Mouse (Mus musculus): ENCODE results near the gene Ddn.

The Ddn gene

GRCm38 (mm10) chr15:98809390-98809789 lies at the start of gene Ddn:
TSS of gene Ddn (minus strand) at chr15:98809490.
- DNase-seq (ENCODE audit: low spot score) = no peak

GRCm38 (mm10) chr15:98854214-98854613 lies 44.9 kb upstream of the Ddn start:
- DNase-seq (ENCODE audit: low spot score) = no peak

GRCm38 (mm10) chr15:98853161-98853937 lies 44.1 kb upstream of the Ddn start:
- DNase-seq (ENCODE audit: low spot score) = no peak

GRCm38 (mm10) chr15:98852733-98853132 lies 43.4 kb upstream of the Ddn start:
- no peak for DNase-seq (ENCODE audit: low spot score)

- DNase-seq (ENCODE audit: low spot score) = no peak
Observed at GRCm38 (mm10) chr15:98852071-98852470, 42.8 kb upstream of the Ddn start.

- no peak for DNase-seq (ENCODE audit: low spot score)
Observed at GRCm38 (mm10) chr15:98851229-98851818, 42.0 kb upstream of the Ddn start.

GRCm38 (mm10) chr15:98850668-98851067 lies 41.4 kb upstream of the Ddn start:
- DNase-seq (ENCODE audit: low spot score) = no peak

- no peak for DNase-seq (ENCODE audit: low spot score)
Observed at GRCm38 (mm10) chr15:98849956-98850600, 40.8 kb upstream of the Ddn start.

- no peak for DNase-seq (ENCODE audit: low spot score)
Observed at GRCm38 (mm10) chr15:98849165-98849564, 39.9 kb upstream of the Ddn start.

GRCm38 (mm10) chr15:98846140-98846539 lies 36.9 kb upstream of the Ddn start:
- no peak for DNase-seq (ENCODE audit: low spot score)

GRCm38 (mm10) chr15:98845149-98845548 lies 35.9 kb upstream of the Ddn start:
- DNase-seq (ENCODE audit: low spot score) = no peak

GRCm38 (mm10) chr15:98843595-98844223 lies 34.4 kb upstream of the Ddn start:
- DNase-seq (ENCODE audit: low spot score) = no peak

- DNase-seq (ENCODE audit: low spot score) = no peak
Observed at GRCm38 (mm10) chr15:98839671-98840585, 30.6 kb upstream of the Ddn start.

- DNase-seq (ENCODE audit: low spot score) = no peak
Observed at GRCm38 (mm10) chr15:98839161-98839560, 29.9 kb upstream of the Ddn start.

GRCm38 (mm10) chr15:98837743-98838103 lies 28.4 kb upstream of the Ddn start:
- no peak for DNase-seq (ENCODE audit: low spot score)

- DNase-seq (ENCODE audit: low spot score) = no peak
Observed at GRCm38 (mm10) chr15:98837006-98837742, 27.9 kb upstream of the Ddn start.

GRCm38 (mm10) chr15:98835291-98835690 lies 26.0 kb upstream of the Ddn start:
- DNase-seq (ENCODE audit: low spot score) = no peak

GRCm38 (mm10) chr15:98834059-98834458 lies 24.8 kb upstream of the Ddn start:
- DNase-seq (ENCODE audit: low spot score) = no peak

GRCm38 (mm10) chr15:98833281-98833680 lies 24.0 kb upstream of the Ddn start:
- DNase-seq (ENCODE audit: low spot score) = no peak

GRCm38 (mm10) chr15:98832161-98833058 lies 23.1 kb upstream of the Ddn start:
- DNase-seq (ENCODE audit: low spot score) = no peak
